Mouse (Mus musculus) E14TG2a.4 (cell line): ENCODE data around the gene Defb10.
"Not testable (repeated sequence)": the region's sequence is repeated elsewhere in the genome, so short reads cannot be mapped to it uniquely, and the experiment has no call there.

Experiments
- H3K27me3 ChIP-seq: 2 replicates; pipeline ENCODE4 v1.6.1; 2014; ENCODE audit warnings: low read length, control low read depth; ENCODE audit not compliant: insufficient read depth
- H3K36me3 ChIP-seq: 2 replicates; pipeline ENCODE4 v1.6.1; 2014; ENCODE audit warnings: low read length, control low read depth; ENCODE audit not compliant: insufficient read depth
- H3K4me1 ChIP-seq: replicated peaks from 2 replicates; pipeline ENCODE4 v1.6.1; 2014; ENCODE audit warnings: low read depth, low read length, control low read depth
- H3K4me3 ChIP-seq: replicated peaks from 2 replicates; pipeline ENCODE4 v1.5.1; 2014; ENCODE audit warnings: mild to moderate bottlenecking, low read length
- H3K9me3 ChIP-seq: 2 replicates; pipeline ENCODE4 v1.6.1; 2014; ENCODE audit warnings: low read length, control low read depth

Defb10 gene

DNA sequence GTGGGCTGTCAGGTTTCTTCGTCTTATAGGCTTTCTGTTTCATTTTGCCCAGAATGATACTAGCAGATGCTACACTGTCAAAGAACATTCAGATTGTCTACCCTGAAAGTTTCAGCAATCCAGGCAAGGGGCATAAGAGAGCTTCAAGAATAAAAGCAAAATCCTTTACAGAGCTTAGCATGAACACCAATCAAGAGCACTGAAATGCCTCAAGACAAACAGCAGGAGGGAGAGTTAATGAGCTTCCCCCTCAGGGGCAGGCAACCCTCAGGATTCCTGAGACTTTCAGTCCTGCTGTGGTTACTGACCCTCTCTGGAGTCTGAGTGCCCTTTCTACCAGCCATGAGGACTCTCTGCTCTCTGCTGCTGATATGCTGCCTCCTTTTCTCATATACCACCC, at the start of gene Defb10:
Gene Defb10 (plus strand): TSS at position 316 of the 400 bp plus-strand sequence.
- H3K9me3 ChIP-seq, H3K4me1 ChIP-seq, H3K36me3 ChIP-seq, H3K4me3 ChIP-seq, H3K27me3 ChIP-seq: not testable (repeated sequence)

DNA sequence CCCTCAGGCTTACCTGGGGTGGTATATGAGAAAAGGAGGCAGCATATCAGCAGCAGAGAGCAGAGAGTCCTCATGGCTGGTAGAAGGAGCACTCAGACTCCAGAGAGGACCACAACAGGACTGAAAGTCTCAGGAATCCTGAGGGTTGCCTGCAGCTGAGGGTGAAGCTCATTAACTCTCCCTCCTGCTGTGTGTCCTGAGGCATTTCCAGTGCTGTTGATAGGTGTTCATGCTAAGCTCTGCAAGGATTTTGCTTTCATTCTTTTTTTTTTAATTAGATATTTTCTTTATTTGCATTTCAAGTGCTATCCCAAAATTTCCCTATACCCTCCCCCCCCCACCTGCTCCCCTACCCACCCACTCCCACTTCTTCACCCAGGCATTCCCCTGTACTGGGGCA, 26.6 kb downstream of the Defb10 start, which contains the start of gene Defb9:
Gene Defb9 (minus strand): TSS at position 101 of the 400 bp plus-strand sequence.
- H3K4me3 ChIP-seq, H3K36me3 ChIP-seq, H3K27me3 ChIP-seq, H3K4me1 ChIP-seq, H3K9me3 ChIP-seq: not testable (repeated sequence)

DNA sequence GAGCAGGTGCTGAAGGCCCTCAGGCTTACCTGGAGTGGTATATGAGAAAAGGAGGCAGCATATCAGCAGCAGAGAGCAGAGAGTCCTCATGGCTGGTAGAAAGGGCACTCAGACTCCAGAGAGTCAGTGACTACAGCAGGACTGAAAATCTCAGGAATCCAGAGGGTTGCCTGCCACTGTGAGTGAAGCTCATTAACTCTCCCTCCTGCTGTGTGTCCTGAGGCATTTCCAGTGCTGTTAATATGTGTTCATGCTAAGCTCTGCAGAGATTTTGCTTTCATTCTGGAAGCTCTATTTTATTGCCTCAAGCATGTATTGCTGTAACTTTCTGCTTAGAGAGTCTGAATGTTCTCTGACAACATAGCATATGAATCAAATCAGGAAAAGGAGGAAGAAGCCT, 47.6 kb downstream of the Defb10 start, which contains the start of gene Defb11:
Gene Defb11 (minus strand): TSS at position 123 of the 400 bp plus-strand sequence.
- not testable (repeated sequence) for H3K4me1 ChIP-seq, H3K36me3 ChIP-seq, H3K9me3 ChIP-seq, H3K4me3 ChIP-seq, H3K27me3 ChIP-seq
